Mouse (Mus musculus) ES-E14 (cell line): Measurements from ENCODE around the gene Fgfr1op2. TPM values are rescaled to one million over a fixed set of nuclear protein-coding genes. Genes with fewer than 3 reads are reported as not detected.

ENCODE experiments used
- DNase-seq: peaks from one replicate; pipeline ENCODE4 v3.0.0-alpha.2; 2013; ENCODE audit warnings: low read depth, low spot score
- H3K27ac ChIP-seq: 2 replicates; pipeline ENCODE4 v1.5.1; 2012; ENCODE audit warnings: low read depth, mild to moderate bottlenecking, low read length, moderate library complexity, mixed read lengths; ENCODE audit not compliant: poor library complexity, insufficient read depth, severe bottlenecking
- H3K36me3 ChIP-seq: 2 replicates; pipeline ENCODE4 v1.6.1; 2012; ENCODE audit warnings: mild to moderate bottlenecking, low read length, moderate library complexity, mixed read lengths; ENCODE audit not compliant: control insufficient read depth, poor library complexity, insufficient read depth, severe bottlenecking
- H3K4me1 ChIP-seq, 2 experiments: fragments of 150-350 bp in 1 of 2; sonication (generic) in 1 of 2; 2 replicates each; pipeline ENCODE4 v1.6.1; 2012; ENCODE audit warnings: low read length in 2 of 2, mild to moderate bottlenecking in 1 of 2, mixed read lengths in 1 of 2; ENCODE audit not compliant: control insufficient read depth in 2 of 2, insufficient read depth in 2 of 2, poor library complexity in 1 of 2
- H3K4me3 ChIP-seq, 2 experiments: fragments of 150-350 bp in 1 of 2; sonication (generic) in 1 of 2; 2 replicates each; pipeline ENCODE4 v1.5.1; 2012; ENCODE audit warnings: low read length in 2 of 2, low read depth in 1 of 2, mild to moderate bottlenecking in 1 of 2, mixed read lengths in 1 of 2; ENCODE audit not compliant: insufficient read depth in 1 of 2, poor library complexity in 1 of 2, severe bottlenecking in 1 of 2
- H3K9ac ChIP-seq: 2 replicates; pipeline ENCODE4 v1.6.1; 2012; ENCODE audit warnings: low read depth, mild to moderate bottlenecking, low read length, mixed read lengths; ENCODE audit not compliant: poor library complexity, insufficient read depth, severe bottlenecking
- H3K9me3 ChIP-seq: fragments of 150-350 bp; sonication (generic); 2 replicates; pipeline ENCODE4 v1.6.1; 2012; ENCODE audit warnings: low read depth, mild to moderate bottlenecking, low read length; ENCODE audit not compliant: control insufficient read depth, insufficient read depth
- CHD2 ChIP-seq: IDR thresholded peaks from 2 replicates; pipeline ENCODE4 v1.6.1; 2014; ENCODE audit warnings: mild to moderate bottlenecking, low read depth, low read length, inconsistent platforms
- HCFC1 ChIP-seq: IDR thresholded peaks from 2 replicates; pipeline ENCODE4 v1.6.1; 2012; ENCODE audit warnings: low read length, inconsistent platforms, borderline replicate concordance; ENCODE audit not compliant: insufficient read depth
- MAFK ChIP-seq: IDR thresholded peaks from 2 replicates; pipeline ENCODE4 v1.6.1; 2014; ENCODE audit warnings: mild to moderate bottlenecking, low read depth, low read length, inconsistent platforms; ENCODE audit not compliant: insufficient read depth
- ZC3H11A ChIP-seq: IDR thresholded peaks from 2 replicates; pipeline ENCODE4 v1.6.1; 2012; ENCODE audit warnings: low read depth, mild to moderate bottlenecking, inconsistent platforms, low read length, borderline replicate concordance
- ZNF384 ChIP-seq: IDR thresholded peaks from 2 replicates; pipeline ENCODE4 v1.6.1; 2012; ENCODE audit warnings: low read depth, low read length, inconsistent platforms
- in situ Hi-C, 2 experiments: fragments of 600-800 bp; cut with MboI; formaldehyde crosslinking; loops; one replicate each; pipeline ENCODE4 v1.15.1; 2025; ENCODE audit warnings: low sequenced_read_pairs in 2 of 2, inconsistent platforms in 1 of 2; ENCODE audit not compliant: unreplicated experiment in 2 of 2
- total RNA-seq: library from RNA; depleted of rRNA; stranded (reverse); fragments of 300-350 nt; gene quantifications from 2 replicates; pipeline ENCODE4 v1.2.3, GENCODE M21; 2012

Gene Fgfr1op2
- total RNA-seq, 1 experiment, result 35.7 TPM

- Histone ChIP-seq H3K9me3 (no peaks in the 10 kb centered on the region), H3K9ac (no peak overlapping the region), H3K4me3 (no peak overlapping the region), H3K36me3 (peaks cover 62% of the 10 kb centered on the region), H3K27ac (no peak overlapping the region), H3K4me1 (peaks cover 2 to 4% of the 10 kb centered on the region in 2 experiments; a peak in 2 of 4 replicates)
- in situ Hi-C loops, result no loop called here
- no peak for TF ChIP-seq HCFC1
- no peak for TF ChIP-seq CHD2
- no peak for TF ChIP-seq ZC3H11A
- no peak for DNase-seq
Measured at GRCm38 (mm10) chr6:146615891-146616290, 38.9 kb downstream of the Fgfr1op2 start.

GRCm38 (mm10) chr6:146616670-146617069, 39.7 kb downstream of the Fgfr1op2 start:
- Histone ChIP-seq H3K9me3 (no peaks in the 10 kb centered on the region), H3K4me3 (no peak overlapping the region), H3K4me1 (peaks cover 0 to 4% of the 10 kb centered on the region in 2 experiments; a peak in 2 of 4 replicates), H3K36me3 (peaks cover 62% of the 10 kb centered on the region), H3K27ac (no peak overlapping the region), H3K9ac (no peak overlapping the region)
- no peak for DNase-seq
- TF ChIP-seq ZNF384, result no peak
- no peak for TF ChIP-seq CHD2
- TF ChIP-seq HCFC1, result no peak
- no peak for TF ChIP-seq MAFK
- TF ChIP-seq ZC3H11A, result no peak
- in situ Hi-C loops, result no loop called here

- Histone ChIP-seq H3K9me3 (no peaks in the 10 kb centered on the region), H3K4me3 (no peak overlapping the region), H3K36me3 (peaks cover 13% of the 10 kb centered on the region), H3K4me1 (peaks cover 8 to 18% of the 10 kb centered on the region in 2 experiments), H3K27ac (no peak overlapping the region), H3K9ac (no peak overlapping the region)
- TF ChIP-seq CHD2, result no peak
- no peak for TF ChIP-seq MAFK
- TF ChIP-seq HCFC1, result no peak
- no peak for TF ChIP-seq ZNF384
- TF ChIP-seq ZC3H11A, result no peak
- in situ Hi-C loops, result no loop called here
- no peak for DNase-seq
Measured at GRCm38 (mm10) chr6:146628123-146628522, 51.1 kb downstream of the Fgfr1op2 start.

- Histone ChIP-seq H3K27ac (no peak overlapping the region), H3K9ac (no peak overlapping the region; the same call in 1 of the 2 replicates), H3K36me3 (no peaks in the 10 kb centered on the region; the same call in none of the 2 replicates), H3K4me1 (peaks cover 8 to 18% of the 10 kb centered on the region in 2 experiments), H3K4me3 (no peak overlapping the region), H3K9me3 (no peaks in the 10 kb centered on the region)
- DNase-seq, result no peak
- TF ChIP-seq MAFK (no peak), CHD2 (no peak), HCFC1 (no peak), ZNF384 (no peak), ZC3H11A (no peak)
- in situ Hi-C loops, result no loop called here
Measured at GRCm38 (mm10) chr6:146629781-146630756, 53.1 kb downstream of the Fgfr1op2 start.
